Mouse (Mus musculus): Measurements from ENCODE around the gene Ccdc78. TPM values are rescaled to one million over a fixed set of nuclear protein-coding genes. Genes with fewer than 3 reads are reported as not detected.

Gene Ccdc78
- total and polyA plus RNA-seq, 3 experiments: 0.08 to 0.85 TPM; not detected in 1

DNA sequence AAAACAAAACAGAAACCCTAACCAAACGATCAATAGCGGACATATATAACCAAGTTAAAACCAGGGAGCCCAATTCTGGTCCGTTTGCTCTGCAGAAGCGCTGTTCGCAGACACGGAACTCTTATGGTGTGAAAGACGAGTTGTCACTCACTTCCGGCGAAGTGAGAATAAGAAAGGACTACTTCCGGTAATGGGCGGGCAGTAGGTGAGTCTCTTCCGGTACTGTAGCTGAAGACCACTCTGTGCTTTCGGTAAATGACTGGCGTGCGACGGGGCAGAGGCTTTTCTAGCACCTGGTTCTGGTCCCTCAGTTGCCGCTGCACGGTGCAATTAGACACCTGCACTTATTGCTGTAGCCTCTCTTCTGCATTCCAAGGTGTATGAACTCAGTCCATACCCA, 37.1 kb downstream of the Ccdc78 start, which contains the start of gene Wdr24:
Gene Wdr24, plus strand, starts transcription at position 176 of the 400 bp plus-strand sequence.
- Histone ChIP-seq H3K79me2 (ENCODE audit: control insufficient read depth, insufficient read depth, low read length, poor library complexity) (peaks cover 26% of the 10 kb centered on the region), H3K4me3 (ENCODE audit: control insufficient read depth in 1 of 2, insufficient read depth in 1 of 2, low read depth in 2 of 2, low read length in 2 of 2) (peak within 1 kb of the TSS; percentile 73 to 89), H3K9ac (ENCODE audit: control insufficient read depth, low read depth, low read length, poor library complexity, severe bottlenecking) (peak within 1 kb of the TSS; percentile 72), H3K36me3 (ENCODE audit: control insufficient read depth in 1 of 2, insufficient read depth in 2 of 2, low read length in 2 of 2) (peaks cover 0 to 6% of the 10 kb centered on the region in 2 experiments; a peak in 2 of 4 replicates), H3K4me1 (ENCODE audit: control insufficient read depth in 1 of 2, insufficient read depth in 2 of 2, low read length in 2 of 2) (peaks cover 0 to 18% of the 10 kb centered on the region in 2 experiments; a peak in 2 of 4 replicates), H3K27me3 (ENCODE audit: control insufficient read depth in 1 of 2, insufficient read depth in 2 of 2, low read length in 2 of 2) (no peaks in the 10 kb centered on the region; a peak in 1 of 4 replicates), H3K27ac (ENCODE audit: control insufficient read depth, low read depth, low read length) (peak within 1 kb of the TSS; percentile 50), H3K9me3 (replicated peaks; ENCODE audit: insufficient read depth, low read length) (no peaks in the 10 kb centered on the region)
- TF ChIP-seq HCFC1 (IDR thresholded peaks at IDR 0.05; ENCODE audit: low read depth, low read length) (peak; percentile 96), POLR2AphosphoS5 (IDR thresholded peaks at IDR 0.05; ENCODE audit: borderline replicate concordance, low read depth, low read length) (no peak), USF2 (IDR thresholded peaks at IDR 0.05; ENCODE audit: borderline replicate concordance in 1 of 2, insufficient read depth in 1 of 2, low read depth in 1 of 2, low read length in 2 of 2) (no peak), TBP (IDR thresholded peaks at IDR 0.05; ENCODE audit: low read depth, low read length) (peak; percentile 97), ZMIZ1 (IDR thresholded peaks at IDR 0.05; ENCODE audit: low read depth, low read length) (peak; percentile 68; the same call in 1 of the 2 replicates), KAT2A (conservative IDR thresholded peaks at IDR 0.05; ENCODE audit: low read depth, low read length) (peak; percentile 75), POLR2AphosphoS2 (IDR thresholded peaks at IDR 0.05; ENCODE audit: low read length) (peak; percentile 76), UBTF (IDR thresholded peaks at IDR 0.05; ENCODE audit: borderline replicate concordance, insufficient read depth, low read depth, low read length) (no peak), TCF12 (IDR thresholded peaks at IDR 0.05; ENCODE audit: low read depth, low read length) (peak; percentile 83), SIN3A (IDR thresholded peaks at IDR 0.05; ENCODE audit: low read length) (peak; percentile 89), ELF1 (IDR thresholded peaks at IDR 0.05; ENCODE audit: low read depth, low read length) (peak; percentile 88), MAZ (IDR thresholded peaks at IDR 0.05; ENCODE audit: low read depth, low read length) (peak; percentile 27; the same call in 1 of the 2 replicates), CHD1 (IDR thresholded peaks at IDR 0.05; ENCODE audit: low read depth, low read length) (no peak), MYC (IDR thresholded peaks at IDR 0.05; ENCODE audit: low read depth, low read length) (peak; percentile 77), NELFE (IDR thresholded peaks at IDR 0.05; ENCODE audit: low read depth, low read length) (peak; percentile 85), POLR2A (IDR thresholded peaks at IDR 0.05; ENCODE audit: control insufficient read depth in 1 of 2, insufficient read depth in 1 of 2, low read depth in 1 of 2, low read length in 2 of 2, poor library complexity in 1 of 2) (peak in 1 of 2 experiments; percentile 93; a peak in 2 of 4 replicates)
- DNase-seq (ENCODE audit: low read depth, low spot score): peak; percentile 96

GRCm38 (mm10) chr17:25824362-25825142, 38.2 kb downstream of the Ccdc78 start:
- H3K36me3 ChIP-seq (ENCODE audit: control insufficient read depth in 1 of 2, insufficient read depth in 2 of 2, low read length in 2 of 2): peaks cover 0 to 7% of the 10 kb centered on the region in 2 experiments; a peak in 2 of 4 replicates
- no peaks in the 10 kb centered on the region; a peak in 1 of 4 replicates for H3K27me3 ChIP-seq (ENCODE audit: control insufficient read depth in 1 of 2, insufficient read depth in 2 of 2, low read length in 2 of 2)
- peak overlapping the region; percentile 40 for H3K27ac ChIP-seq (ENCODE audit: control insufficient read depth, low read depth, low read length)
- DNase-seq (ENCODE audit: low read depth, low spot score): peak; percentile 81
- peak overlapping the region; percentile 73 to 89 for H3K4me3 ChIP-seq (ENCODE audit: control insufficient read depth in 1 of 2, insufficient read depth in 1 of 2, low read depth in 2 of 2, low read length in 2 of 2)
- TF ChIP-seq UBTF (IDR thresholded peaks at IDR 0.05; ENCODE audit: borderline replicate concordance, insufficient read depth, low read depth, low read length) (no peak), MAZ (IDR thresholded peaks at IDR 0.05; ENCODE audit: low read depth, low read length) (0 out of 2 replicates have a peak, but pooled peaks have one; percentile 34), POLR2AphosphoS5 (IDR thresholded peaks at IDR 0.05; ENCODE audit: borderline replicate concordance, low read depth, low read length) (no peak), MXI1 (IDR thresholded peaks at IDR 0.05; ENCODE audit: low read depth, low read length) (peak; percentile 26), SIN3A (IDR thresholded peaks at IDR 0.05; ENCODE audit: low read length) (peak; percentile 73), ZMIZ1 (IDR thresholded peaks at IDR 0.05; ENCODE audit: low read depth, low read length) (0 out of 2 replicates have a peak, but pooled peaks have one; percentile 26), KAT2A (conservative IDR thresholded peaks at IDR 0.05; ENCODE audit: low read depth, low read length) (no peak), ZKSCAN1 (IDR thresholded peaks at IDR 0.05; ENCODE audit: low read depth, low read length) (no peak), HCFC1 (IDR thresholded peaks at IDR 0.05; ENCODE audit: low read depth, low read length) (0 out of 2 replicates have a peak, but pooled peaks have one; percentile 39), NELFE (IDR thresholded peaks at IDR 0.05; ENCODE audit: low read depth, low read length) (peak; percentile 32), CHD2 (IDR thresholded peaks at IDR 0.05; ENCODE audit: low read length) (no peak), TCF12 (IDR thresholded peaks at IDR 0.05; ENCODE audit: low read depth, low read length) (no peak), RAD21 (IDR thresholded peaks at IDR 0.05; ENCODE audit: low read depth, low read length) (no peak)
- H3K9me3 ChIP-seq (replicated peaks; ENCODE audit: insufficient read depth, low read length): no peaks in the 10 kb centered on the region
- H3K79me2 ChIP-seq (ENCODE audit: control insufficient read depth, insufficient read depth, low read length, poor library complexity): peaks cover 32% of the 10 kb centered on the region
- H3K4me1 ChIP-seq (ENCODE audit: control insufficient read depth in 1 of 2, insufficient read depth in 2 of 2, low read length in 2 of 2): peaks cover 0 to 21% of the 10 kb centered on the region in 2 experiments; a peak in 2 of 4 replicates
- peak overlapping the region; percentile 72 for H3K9ac ChIP-seq (ENCODE audit: control insufficient read depth, low read depth, low read length, poor library complexity, severe bottlenecking)

Data from MEL (cell line).